Mouse (Mus musculus): Measurements from ENCODE around the gene Ttc28. TPM values are rescaled to one million over a fixed set of nuclear protein-coding genes. Genes with fewer than 3 reads are reported as not detected.
A peak's percentile ranks its signal among the peaks of the same experiment; 100 is the strongest.

Gene Ttc28
- polyA plus RNA-seq, 1 experiment from 2014 or later: 22.8 TPM

DNA sequence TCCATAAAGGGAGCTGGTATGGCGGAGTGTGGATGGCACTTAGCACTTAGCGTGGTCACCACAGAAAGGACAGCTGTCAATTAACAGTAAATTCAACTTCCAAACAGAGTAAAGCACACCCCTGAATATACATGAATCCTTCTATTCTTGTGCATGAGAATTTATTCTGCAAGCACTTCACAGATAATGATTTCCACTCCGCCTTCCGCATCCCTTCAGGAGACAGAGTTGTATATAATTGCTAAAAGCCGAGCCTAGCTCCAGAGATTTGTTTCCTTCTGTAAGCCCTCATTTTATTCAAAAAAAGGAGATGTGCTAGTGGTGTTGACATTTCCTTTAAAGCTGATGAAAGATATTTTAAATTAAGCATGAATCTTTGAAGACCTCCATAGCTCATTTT, 162.3 kb downstream of the Ttc28 start:
- H3K4me2 ChIP-seq: no peak overlapping the region
- H3K27me3 ChIP-seq: no peaks in the 10 kb centered on the region
- 51% methylated on average over 5 of the region's 5 CpGs for WGBS
- H3K9ac ChIP-seq: no peak overlapping the region
- no peaks in the 10 kb centered on the region for H3K9me3 ChIP-seq (replicated peaks)
- H3K27ac ChIP-seq: peak overlapping the region; percentile 65
- no peak overlapping the region for H3K4me3 ChIP-seq
- no peak for ATAC-seq
- no peaks in the 10 kb centered on the region for H3K36me3 ChIP-seq (ENCODE audit: poor library complexity, severe bottlenecking)
- H3K4me1 ChIP-seq: peaks cover 88% of the 10 kb centered on the region

DNA sequence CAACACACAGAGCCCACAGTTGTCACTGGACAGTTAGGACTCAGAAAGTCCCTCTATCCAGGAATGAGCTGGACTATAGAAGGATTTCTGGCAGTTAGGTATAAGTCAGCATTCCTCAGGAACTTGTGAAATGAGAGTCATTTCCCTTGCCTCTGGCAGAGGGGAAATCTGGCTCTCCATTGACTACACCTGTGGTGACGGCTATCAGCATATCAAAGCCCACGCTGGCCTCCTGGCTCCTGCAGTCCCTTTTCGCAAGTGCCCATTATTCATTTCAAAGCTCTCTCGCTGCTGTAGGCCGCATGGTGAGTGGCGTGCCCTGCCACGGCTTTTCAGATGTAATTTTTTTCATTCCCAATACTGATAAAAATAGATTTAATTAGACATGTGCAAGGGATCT, 164.6 kb downstream of the Ttc28 start:
- Histone ChIP-seq H3K9me3 (replicated peaks) (no peaks in the 10 kb centered on the region), H3K36me3 (ENCODE audit: poor library complexity, severe bottlenecking) (no peaks in the 10 kb centered on the region), H3K4me2 (no peak overlapping the region), H3K9ac (no peak overlapping the region), H3K27ac (peak overlapping the region; percentile 28), H3K4me1 (peaks cover 87% of the 10 kb centered on the region), H3K27me3 (no peaks in the 10 kb centered on the region), H3K4me3 (no peak overlapping the region)
- WGBS: 12% methylated on average over 7 of the region's 7 CpGs
- ATAC-seq: no peak

DNA sequence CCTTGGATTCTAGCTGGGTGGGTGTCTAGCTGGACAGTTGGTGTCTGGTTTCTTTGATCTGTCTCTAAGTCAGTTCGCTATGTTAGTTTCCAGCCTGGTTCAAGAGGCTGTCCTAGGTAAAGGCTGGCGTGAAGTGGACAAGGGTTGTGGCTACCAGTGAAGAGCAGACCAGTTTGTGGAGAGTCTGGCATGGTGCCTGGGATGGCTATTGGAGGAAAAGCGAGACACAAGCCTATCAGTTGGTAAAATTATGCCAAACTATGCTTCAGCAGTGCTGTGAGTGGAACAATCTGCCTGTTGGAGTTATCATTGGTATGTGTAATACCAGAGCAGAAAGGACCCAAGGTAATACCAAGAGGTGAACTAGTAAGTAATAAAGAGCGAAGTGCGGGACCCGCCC, 166.8 kb downstream of the Ttc28 start:
- H3K9me3 ChIP-seq (replicated peaks): no peaks in the 10 kb centered on the region
- H3K4me1 ChIP-seq: peaks cover 83% of the 10 kb centered on the region
- H3K9ac ChIP-seq: no peak overlapping the region
- peak overlapping the region; percentile 71 for H3K27ac ChIP-seq
- H3K36me3 ChIP-seq (ENCODE audit: poor library complexity, severe bottlenecking): no peaks in the 10 kb centered on the region
- H3K4me2 ChIP-seq: peak overlapping the region; percentile 36
- WGBS: 84% methylated on average over 6 of the region's 6 CpGs
- ATAC-seq: no peak
- H3K4me3 ChIP-seq: no peak overlapping the region
- no peaks in the 10 kb centered on the region for H3K27me3 ChIP-seq

DNA sequence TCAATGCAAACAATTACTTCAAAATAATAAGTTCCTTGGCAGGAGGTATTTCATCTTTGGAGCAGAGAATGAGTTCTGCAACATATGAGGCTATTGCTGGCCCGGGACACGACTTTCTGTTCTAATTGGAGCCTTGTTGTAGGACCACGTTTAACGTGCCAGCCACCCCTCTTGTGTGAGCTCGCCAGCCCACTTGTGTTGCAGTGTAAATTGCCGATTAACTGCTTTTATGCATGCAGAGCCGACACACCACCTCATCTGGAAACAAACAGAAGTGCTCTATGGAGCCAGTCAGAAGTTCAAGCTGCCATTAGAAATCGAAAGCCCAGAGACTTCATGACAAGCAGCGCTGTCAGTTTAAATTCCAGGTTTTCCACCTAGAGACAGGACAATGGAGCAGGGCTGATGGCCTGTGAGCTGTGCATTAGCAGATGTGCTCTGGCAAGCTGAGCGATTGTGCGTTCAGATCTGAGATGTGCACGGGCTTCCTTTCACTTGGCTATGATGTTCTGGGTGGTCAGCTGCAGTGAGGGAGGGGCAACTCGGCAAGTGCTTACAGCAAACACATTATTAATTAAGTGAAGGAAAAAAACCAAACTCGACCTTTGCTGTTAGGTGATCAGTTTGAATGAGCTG, 167.4 kb downstream of the Ttc28 start:
- peak overlapping the region; percentile 71 for H3K27ac ChIP-seq
- H3K27me3 ChIP-seq: no peaks in the 10 kb centered on the region
- H3K4me2 ChIP-seq: peak overlapping the region; percentile 36
- H3K36me3 ChIP-seq (ENCODE audit: poor library complexity, severe bottlenecking): no peaks in the 10 kb centered on the region
- 0 out of 2 replicates have a peak, but pooled peaks have one; percentile 45 for ATAC-seq
- peaks cover 77% of the 10 kb centered on the region for H3K4me1 ChIP-seq
- H3K4me3 ChIP-seq: no peak overlapping the region
- H3K9ac ChIP-seq: no peak overlapping the region
- no peaks in the 10 kb centered on the region for H3K9me3 ChIP-seq (replicated peaks)
- 23% methylated on average over 14 of the region's 14 CpGs for WGBS

DNA sequence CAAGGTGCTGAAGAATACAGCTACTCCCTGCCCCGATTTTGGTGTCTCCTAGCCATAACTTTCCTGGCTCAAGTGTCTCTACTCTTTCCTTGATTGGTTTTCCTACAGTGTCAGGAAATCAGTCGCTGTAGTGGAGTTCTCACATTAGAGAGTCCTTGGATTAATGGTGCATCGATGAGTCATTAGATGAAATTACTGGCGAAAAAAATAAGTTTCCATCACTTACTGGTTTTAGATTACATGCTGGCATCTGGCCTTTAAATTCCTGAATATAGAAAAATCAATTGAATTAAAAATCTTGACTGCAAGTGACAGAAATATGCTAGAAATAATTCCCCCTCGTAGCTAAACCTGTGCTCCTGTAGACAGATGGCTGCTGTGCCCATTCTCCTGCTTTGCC, 168.4 kb downstream of the Ttc28 start:
- no peak for ATAC-seq
- Histone ChIP-seq H3K9me3 (replicated peaks) (no peaks in the 10 kb centered on the region), H3K27me3 (no peaks in the 10 kb centered on the region), H3K4me2 (no peak overlapping the region), H3K27ac (0 out of 2 replicates have a peak overlapping the region, but pooled peaks have one; percentile 71), H3K36me3 (ENCODE audit: poor library complexity, severe bottlenecking) (no peaks in the 10 kb centered on the region), H3K9ac (no peak overlapping the region), H3K4me3 (no peak overlapping the region), H3K4me1 (peaks cover 72% of the 10 kb centered on the region)
- WGBS: 85% methylated on average over 5 of the region's 5 CpGs

DNA sequence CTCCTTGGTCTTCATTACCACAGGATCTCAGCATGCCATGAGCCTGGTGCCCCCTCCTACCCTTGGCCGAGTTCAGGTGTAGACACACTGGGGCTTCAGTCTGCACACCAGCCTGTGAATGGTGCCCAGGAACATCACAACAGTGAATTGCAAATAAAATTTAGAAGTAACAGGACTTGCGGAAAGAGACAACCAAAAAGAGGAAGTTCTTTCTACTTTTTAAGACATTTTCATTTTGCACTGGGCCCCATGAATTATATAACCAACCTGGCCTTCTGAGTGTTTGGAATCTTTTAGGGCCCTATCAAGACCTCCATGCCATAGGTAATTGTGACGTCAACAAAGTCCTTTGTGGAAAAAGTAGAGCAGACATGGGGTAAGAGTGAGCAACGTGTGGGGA, 170.0 kb downstream of the Ttc28 start:
- peaks cover 73% of the 10 kb centered on the region for H3K4me1 ChIP-seq
- 0 out of 2 replicates have a peak overlapping the region, but pooled peaks have one; percentile 32 for H3K27ac ChIP-seq
- WGBS: 90% methylated on average over 4 of the region's 4 CpGs
- H3K4me2 ChIP-seq: no peak overlapping the region
- no peak overlapping the region for H3K4me3 ChIP-seq
- H3K9me3 ChIP-seq (replicated peaks): no peaks in the 10 kb centered on the region
- ATAC-seq: no peak
- H3K27me3 ChIP-seq: no peaks in the 10 kb centered on the region
- H3K9ac ChIP-seq: no peak overlapping the region
- H3K36me3 ChIP-seq (ENCODE audit: poor library complexity, severe bottlenecking): no peaks in the 10 kb centered on the region

DNA sequence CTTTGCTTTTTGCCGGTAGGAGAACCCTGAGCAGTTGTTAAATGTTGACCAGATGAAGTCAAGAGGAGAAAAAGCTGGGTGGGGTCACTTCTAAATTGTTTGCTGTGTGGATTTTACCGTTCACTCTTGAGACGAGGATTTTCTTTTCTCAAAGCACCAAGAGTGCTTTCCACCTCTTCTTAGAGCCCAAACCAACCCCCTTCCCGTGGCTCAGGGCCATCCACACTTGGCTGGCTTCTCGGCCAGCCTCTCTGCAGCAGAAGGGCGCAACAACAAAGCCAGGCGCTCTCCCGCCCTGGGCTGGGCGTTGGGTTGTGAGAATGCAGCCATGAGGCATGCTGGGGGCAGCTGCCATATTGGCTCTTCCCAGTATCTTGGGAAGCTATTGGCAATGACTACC, 170.5 kb downstream of the Ttc28 start:
- Histone ChIP-seq H3K4me2 (no peak overlapping the region), H3K27me3 (no peaks in the 10 kb centered on the region), H3K4me1 (peaks cover 73% of the 10 kb centered on the region), H3K27ac (peak overlapping the region; percentile 32), H3K9ac (no peak overlapping the region), H3K4me3 (no peak overlapping the region), H3K36me3 (ENCODE audit: poor library complexity, severe bottlenecking) (no peaks in the 10 kb centered on the region), H3K9me3 (replicated peaks) (no peaks in the 10 kb centered on the region)
- 66% methylated on average over 9 of the region's 9 CpGs for WGBS
- ATAC-seq: no peak; the same call in 1 of the 2 replicates

DNA sequence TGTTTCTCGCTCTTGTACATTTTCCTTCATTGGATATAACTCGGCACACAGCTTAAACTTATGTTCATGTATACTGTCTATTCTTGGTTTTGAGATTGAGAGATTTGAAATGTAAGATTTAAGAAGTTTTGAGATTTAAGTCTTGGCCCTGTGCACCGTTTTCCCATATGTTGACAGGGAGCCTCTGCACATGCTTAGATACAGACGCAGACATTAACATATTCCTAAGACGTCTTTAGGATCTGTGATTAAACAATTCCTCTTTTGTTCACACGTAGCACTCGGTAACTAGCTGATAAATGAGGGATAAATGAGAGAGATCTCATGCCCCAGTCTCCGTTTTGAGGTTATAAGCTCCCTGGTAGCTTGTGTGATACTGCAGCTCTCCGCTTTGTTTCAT, 174.8 kb downstream of the Ttc28 start:
- Histone ChIP-seq H3K27me3 (no peaks in the 10 kb centered on the region), H3K9ac (peak overlapping the region; percentile 8; the same call in 1 of the 2 replicates), H3K4me2 (peak overlapping the region; percentile 51), H3K4me3 (no peak overlapping the region), H3K36me3 (ENCODE audit: poor library complexity, severe bottlenecking) (no peaks in the 10 kb centered on the region), H3K27ac (peak overlapping the region; percentile 89), H3K9me3 (replicated peaks) (no peaks in the 10 kb centered on the region), H3K4me1 (peaks cover 78% of the 10 kb centered on the region)
- WGBS: 33% methylated on average over 9 of the region's 9 CpGs
- no peak for ATAC-seq

DNA sequence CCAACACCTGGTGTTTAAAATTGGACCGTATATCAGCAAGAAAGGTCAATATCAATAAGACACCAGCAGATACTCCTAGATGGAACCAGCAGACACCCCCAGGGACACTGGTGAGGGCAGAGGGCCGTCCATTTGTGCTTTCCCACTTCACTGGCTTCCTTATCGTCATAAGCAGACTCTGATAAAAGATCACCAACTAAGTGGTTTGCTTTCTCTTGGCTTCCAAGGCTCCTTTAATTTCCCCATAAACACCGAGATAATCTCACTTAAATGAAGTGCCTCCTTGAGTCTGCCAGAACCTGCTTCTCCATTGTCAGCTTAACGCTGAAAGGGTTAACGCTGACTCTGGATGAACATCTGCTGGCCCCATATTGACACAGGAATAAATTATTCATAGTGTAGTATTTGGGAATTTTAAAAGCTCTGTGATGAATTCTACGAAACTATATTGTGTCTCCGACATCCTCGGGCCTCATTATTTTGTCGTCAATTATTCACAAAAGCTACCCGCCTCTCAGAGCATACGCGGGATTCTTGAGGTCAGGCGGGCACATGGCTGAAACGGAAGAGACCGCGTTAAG, 175.3 kb downstream of the Ttc28 start:
- H3K4me2 ChIP-seq: peak overlapping the region; percentile 51

DNA sequence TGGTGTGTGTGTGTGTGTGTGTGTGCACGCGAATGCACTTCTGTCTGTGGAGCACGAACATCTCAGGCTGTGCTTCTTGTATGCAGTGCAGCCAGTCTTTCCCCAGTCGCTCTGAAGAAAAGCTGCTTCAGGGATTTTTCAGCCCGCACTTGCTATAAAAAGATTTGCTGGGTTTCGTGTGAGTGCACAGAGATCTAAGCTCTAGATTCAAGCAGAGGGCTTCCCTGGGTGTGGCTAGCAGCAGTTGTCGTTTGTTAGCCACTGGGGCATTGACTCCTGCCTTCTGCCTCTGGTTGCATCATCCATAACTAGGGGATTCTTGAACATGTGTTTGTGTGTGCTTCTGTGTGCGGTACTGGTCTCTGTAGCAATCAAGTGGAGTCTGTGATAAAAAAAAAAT, 175.9 kb downstream of the Ttc28 start:
- no peak for ATAC-seq
- Histone ChIP-seq H3K4me3 (peak overlapping the region; percentile 9), H3K9me3 (replicated peaks) (no peaks in the 10 kb centered on the region), H3K9ac (peak overlapping the region; percentile 49), H3K4me1 (peaks cover 77% of the 10 kb centered on the region), H3K27me3 (no peaks in the 10 kb centered on the region), H3K4me2 (peak overlapping the region; percentile 51), H3K27ac (peak overlapping the region; percentile 89), H3K36me3 (ENCODE audit: poor library complexity, severe bottlenecking) (no peaks in the 10 kb centered on the region)
- WGBS: 58% methylated on average over 8 of the region's 8 CpGs

More for the DNA sequence above, 175.3 kb downstream of the Ttc28 start:
- ATAC-seq: peak; percentile 20; the same call in 1 of the 2 replicates
- 26% methylated on average over 17 of the region's 17 CpGs for WGBS
- no peaks in the 10 kb centered on the region for H3K9me3 ChIP-seq (replicated peaks)
- H3K4me3 ChIP-seq: peak overlapping the region; percentile 9
- H3K36me3 ChIP-seq (ENCODE audit: poor library complexity, severe bottlenecking): no peaks in the 10 kb centered on the region
- peaks cover 77% of the 10 kb centered on the region for H3K4me1 ChIP-seq
- H3K27me3 ChIP-seq: no peaks in the 10 kb centered on the region
- H3K27ac ChIP-seq: peak overlapping the region; percentile 89
- peak overlapping the region; percentile 49 for H3K9ac ChIP-seq

DNA sequence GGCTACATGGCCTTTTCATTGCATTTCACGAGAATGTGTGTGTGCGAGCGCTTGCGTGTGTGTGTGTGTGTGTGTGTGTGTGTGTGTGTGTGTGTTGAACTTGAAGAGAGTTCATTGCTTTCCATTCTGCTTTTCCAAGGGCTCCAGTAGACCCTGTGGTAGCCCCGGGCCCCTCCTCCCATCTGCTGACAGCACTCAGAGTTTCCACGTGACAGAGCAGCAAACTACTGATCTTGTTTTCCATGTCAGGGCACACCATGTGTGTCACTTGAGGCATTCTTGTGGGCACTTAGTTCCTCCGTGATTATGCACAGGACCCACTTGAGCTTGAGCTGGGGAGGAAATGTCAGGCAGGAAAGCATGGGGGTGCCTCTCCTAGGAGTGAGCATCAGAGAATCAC, 177.5 kb downstream of the Ttc28 start:
- WGBS: 50% methylated on average over 7 of the region's 7 CpGs
- peak overlapping the region; percentile 89 for H3K27ac ChIP-seq
- H3K4me3 ChIP-seq: no peak overlapping the region
- H3K4me1 ChIP-seq: peaks cover 77% of the 10 kb centered on the region
- ATAC-seq: peak; percentile 51
- H3K9ac ChIP-seq: no peak overlapping the region
- H3K4me2 ChIP-seq: no peak overlapping the region
- no peaks in the 10 kb centered on the region for H3K9me3 ChIP-seq (replicated peaks)
- no peaks in the 10 kb centered on the region for H3K36me3 ChIP-seq (ENCODE audit: poor library complexity, severe bottlenecking)
- no peaks in the 10 kb centered on the region for H3K27me3 ChIP-seq

DNA sequence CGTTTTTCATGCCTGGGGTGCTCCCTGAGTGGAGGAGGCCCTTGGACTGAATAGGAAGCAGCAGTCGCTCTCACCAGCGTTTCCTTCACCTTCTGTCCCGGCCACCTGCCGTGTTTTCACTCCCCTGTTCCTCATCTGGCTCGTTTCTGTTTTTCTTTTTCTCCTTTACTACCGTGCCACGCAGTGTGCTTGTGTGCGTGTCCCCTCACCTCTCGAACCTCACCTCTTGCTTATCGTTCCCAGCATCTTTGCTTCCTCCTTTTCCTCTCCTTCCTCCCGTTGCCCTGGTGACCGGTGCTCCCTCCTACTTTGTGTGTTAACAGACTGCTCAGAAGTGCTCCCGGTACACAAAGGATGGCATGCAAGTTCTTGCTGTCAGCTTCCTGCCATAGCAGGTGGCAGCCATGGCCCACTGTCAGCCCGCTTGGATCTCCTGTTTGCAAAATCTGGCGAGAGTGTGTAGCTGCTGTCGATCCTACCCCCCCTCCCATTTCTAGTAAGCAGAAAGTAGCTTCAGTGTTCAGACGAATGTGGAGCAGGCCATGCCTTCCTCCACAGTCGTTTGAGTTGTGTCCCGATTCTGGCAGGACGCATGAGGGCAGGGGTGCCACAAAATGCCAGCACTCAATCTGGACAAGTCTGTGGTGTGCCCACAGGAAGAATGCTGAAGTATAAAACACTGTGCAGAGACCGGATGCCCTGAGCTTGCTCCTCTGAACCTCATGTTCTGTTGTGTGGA, 179.0 kb downstream of the Ttc28 start:
- Histone ChIP-seq H3K9ac (0 out of 2 replicates have a peak overlapping the region, but pooled peaks have one; percentile 14), H3K27ac (peak overlapping the region; percentile 89), H3K4me1 (peaks cover 68% of the 10 kb centered on the region), H3K4me2 (peak overlapping the region; percentile 19; the same call in 1 of the 2 replicates), H3K27me3 (no peaks in the 10 kb centered on the region), H3K4me3 (no peak overlapping the region), H3K36me3 (ENCODE audit: poor library complexity, severe bottlenecking) (no peaks in the 10 kb centered on the region), H3K9me3 (replicated peaks) (no peaks in the 10 kb centered on the region)
- WGBS: 57% methylated on average over 22 of the region's 22 CpGs
- ATAC-seq: peak; percentile 72

Data from forebrain, embryonic 13.5 days (tissue).